Mouse (Mus musculus) CH12.LX (cell line): ENCODE measurements at regions not wholly inside any gene's neighbourhood (a gene's known extent, or its start where the extent isn't known, plus 50 kb on each side); places are given as distances from the start of the nearest gene placed in this dataset.

Source experiments
- DNase-seq: peaks from one replicate; pipeline ENCODE4 v3.0.0-alpha.2; 2013; ENCODE audit errors: extremely low read depth
- H3K27ac ChIP-seq: 2 replicates; pipeline ENCODE4 v1.5.1; 2012; ENCODE audit warnings: low read depth, mild to moderate bottlenecking, control low read depth, moderate library complexity; ENCODE audit not compliant: insufficient read depth
- H3K27me3 ChIP-seq: replicated peaks from 2 replicates; pipeline ENCODE3; 2012; ENCODE audit warnings: inconsistent platforms
- H3K36me3 ChIP-seq, 2 experiments: replicated peaks in 1 of 2; 2 replicates each; pipeline versions ENCODE3 to v1.6.1; 2012; ENCODE audit warnings: inconsistent platforms in 1 of 2, low read length in 1 of 2, mild to moderate bottlenecking in 1 of 2, mixed read lengths in 1 of 2, moderate library complexity in 1 of 2; ENCODE audit not compliant: control insufficient read depth in 1 of 2, insufficient read depth in 1 of 2
- H3K4me1 ChIP-seq, 2 experiments: 2 replicates each; pipeline ENCODE4 v1.6.1; 2012; ENCODE audit warnings: inconsistent platforms in 1 of 2, moderate library complexity in 1 of 2; ENCODE audit not compliant: insufficient read depth in 2 of 2, control insufficient read depth in 1 of 2
- H3K4me2 ChIP-seq: 2 replicates; pipeline ENCODE4 v1.6.1; 2012; ENCODE audit warnings: low read depth, mild to moderate bottlenecking, control low read depth; ENCODE audit not compliant: poor library complexity, insufficient read depth, severe bottlenecking
- H3K4me3 ChIP-seq, 3 experiments: fragments of 150-350 bp in 1 of 3; sonication (generic) in 1 of 3; replicated peaks in 1 of 3; 2 replicates each; pipeline versions ENCODE3 to v1.5.1; 2011 to 2012; ENCODE audit warnings: low read depth in 2 of 3, low read length in 2 of 3, mild to moderate bottlenecking in 2 of 3, moderate library complexity in 2 of 3, control low read depth in 1 of 3, improper control_type of control experiment in 1 of 3, inconsistent platforms in 1 of 3, mixed read lengths in 1 of 3; ENCODE audit not compliant: poor library complexity in 1 of 3
- H3K79me2 ChIP-seq: replicated peaks from 2 replicates; pipeline ENCODE4 v1.6.1; 2012; ENCODE audit warnings: mild to moderate bottlenecking, moderate library complexity; ENCODE audit not compliant: control insufficient read depth, poor library complexity, insufficient read depth, severe bottlenecking; ENCODE audit errors: extremely low read depth
- H3K9ac ChIP-seq: 2 replicates; pipeline ENCODE4 v1.6.1; 2012; ENCODE audit warnings: low read depth, mild to moderate bottlenecking, control low read depth, moderate library complexity; ENCODE audit not compliant: insufficient read depth
- H3K9me3 ChIP-seq: replicated peaks from 2 replicates; pipeline ENCODE3; 2012; ENCODE audit warnings: low read length, inconsistent platforms, mixed read lengths
- BHLHE40 ChIP-seq: IDR thresholded peaks from 2 replicates; pipeline ENCODE4 v1.6.1; 2011; ENCODE audit warnings: mild to moderate bottlenecking, low read depth, low read length, improper control_type of control experiment
- CHD1 ChIP-seq: IDR thresholded peaks from 2 replicates; pipeline ENCODE4 v1.6.1; 2012; ENCODE audit warnings: low read depth, low read length, improper control_type of control experiment, inconsistent platforms
- E2F4 ChIP-seq: IDR thresholded peaks from 2 replicates; pipeline ENCODE4 v1.6.1; 2011; ENCODE audit warnings: low read depth, low read length, improper control_type of control experiment; ENCODE audit not compliant: insufficient replicate concordance
- EP300 ChIP-seq: IDR thresholded peaks from 2 replicates; pipeline ENCODE4 v1.6.1; 2011; ENCODE audit warnings: low read length, improper control_type of control experiment
- ETS1 ChIP-seq: conservative IDR thresholded peaks from 2 replicates; pipeline ENCODE4 v1.6.1; 2012; ENCODE audit warnings: low read depth, mild to moderate bottlenecking, inconsistent platforms, low read length, improper control_type of control experiment, moderate library complexity
- KAT2A ChIP-seq: IDR thresholded peaks from 2 replicates; pipeline ENCODE4 v1.6.1; 2012; ENCODE audit warnings: low read length, improper control_type of control experiment, inconsistent platforms; ENCODE audit not compliant: insufficient replicate concordance
- MAFK ChIP-seq: IDR thresholded peaks from 2 replicates; pipeline ENCODE4 v1.6.1; 2011; ENCODE audit warnings: low read length, improper control_type of control experiment; ENCODE audit not compliant: insufficient replicate concordance
- MAX ChIP-seq: IDR thresholded peaks from 2 replicates; pipeline ENCODE4 v1.6.1; 2011; ENCODE audit warnings: low read length, improper control_type of control experiment
- MAZ ChIP-seq: IDR thresholded peaks from 2 replicates; pipeline ENCODE4 v1.6.1; 2012; ENCODE audit warnings: low read depth, mild to moderate bottlenecking, inconsistent platforms, low read length, improper control_type of control experiment, moderate library complexity
- MEF2A ChIP-seq: IDR thresholded peaks from 2 replicates; pipeline ENCODE4 v1.6.1; 2014; ENCODE audit warnings: low read depth, mild to moderate bottlenecking, inconsistent platforms, low read length, improper control_type of control experiment, borderline replicate concordance
- MXI1 ChIP-seq: IDR thresholded peaks from 2 replicates; pipeline ENCODE4 v1.6.1; 2011; ENCODE audit warnings: mild to moderate bottlenecking, low read depth, low read length, improper control_type of control experiment
- MYC ChIP-seq: IDR thresholded peaks from 2 replicates; pipeline ENCODE4 v1.6.1; 2011; ENCODE audit warnings: low read depth, mild to moderate bottlenecking, improper control_type of control experiment, low read length
- NELFE ChIP-seq: IDR thresholded peaks from 2 replicates; pipeline ENCODE4 v1.6.1; 2011; ENCODE audit warnings: low read depth, low read length, improper control_type of control experiment
- NRF1 ChIP-seq: IDR thresholded peaks from 2 replicates; pipeline ENCODE4 v1.6.1; 2014; ENCODE audit warnings: low read depth, mild to moderate bottlenecking, inconsistent platforms, low read length, improper control_type of control experiment, moderate library complexity
- PAX5 ChIP-seq: IDR thresholded peaks from 2 replicates; pipeline ENCODE4 v1.6.1; 2012; ENCODE audit warnings: low read length, inconsistent platforms, mixed read lengths
- POLR2AphosphoS2 ChIP-seq: IDR thresholded peaks from 2 replicates; pipeline ENCODE4 v1.6.1; 2011; ENCODE audit warnings: low read depth, low read length, improper control_type of control experiment
- RCOR1 ChIP-seq: conservative IDR thresholded peaks from 2 replicates; pipeline ENCODE4 v1.6.1; 2012; ENCODE audit warnings: low read depth, mild to moderate bottlenecking, inconsistent platforms, low read length, improper control_type of control experiment
- TBP ChIP-seq: conservative IDR thresholded peaks from 2 replicates; pipeline ENCODE4 v1.6.1; 2011; ENCODE audit warnings: low read depth, low read length, improper control_type of control experiment
- TCF12 ChIP-seq: IDR thresholded peaks from 2 replicates; pipeline ENCODE4 v1.6.1; 2014; ENCODE audit warnings: low read depth, mild to moderate bottlenecking, inconsistent platforms, low read length, improper control_type of control experiment
- UBTF ChIP-seq: IDR thresholded peaks from 2 replicates; pipeline ENCODE4 v1.6.1; 2012; ENCODE audit warnings: low read depth, mild to moderate bottlenecking, inconsistent platforms, low read length, improper control_type of control experiment, moderate library complexity
- USF1 ChIP-seq: IDR thresholded peaks from 2 replicates; pipeline ENCODE4 v1.6.1; 2014; ENCODE audit warnings: low read depth, mild to moderate bottlenecking, inconsistent platforms, low read length, improper control_type of control experiment
- USF2 ChIP-seq: conservative IDR thresholded peaks from 2 replicates; pipeline ENCODE4 v1.6.1; 2011; ENCODE audit warnings: low read depth, low read length, improper control_type of control experiment
- ZC3H11A ChIP-seq: IDR thresholded peaks from 2 replicates; pipeline ENCODE4 v1.6.1; 2012; ENCODE audit warnings: low read depth, mild to moderate bottlenecking, inconsistent platforms, low read length, improper control_type of control experiment
- ZKSCAN1 ChIP-seq: IDR thresholded peaks from 2 replicates; pipeline ENCODE4 v1.6.1; 2012; ENCODE audit warnings: low read depth, inconsistent platforms, low read length, improper control_type of control experiment, borderline replicate concordance
- ZMIZ1 ChIP-seq: IDR thresholded peaks from 2 replicates; pipeline ENCODE4 v1.6.1; 2012; ENCODE audit warnings: low read depth, mild to moderate bottlenecking, inconsistent platforms, low read length, improper control_type of control experiment
- dilution Hi-C: fragments of 300-500 bp; cut with MboI; formaldehyde crosslinking; loops from 2 replicates; pipeline ENCODE4 v1.14.3; 2020; ENCODE audit warnings: low sequenced_read_pairs; ENCODE audit not compliant: extremely low pct_unique_long_range_greater_than_20kb, extremely low pct_ligation_motif_present
- in situ Hi-C: fragments of 300-500 bp; cut with MboI; formaldehyde crosslinking; loops from 3 replicates; pipeline ENCODE4 v1.14.3; 2019; ENCODE audit warnings: low sequenced_read_pairs, low pct_ligation_motif_present, low pct_unique_long_range_greater_than_20kb, mixed read lengths

DNA sequence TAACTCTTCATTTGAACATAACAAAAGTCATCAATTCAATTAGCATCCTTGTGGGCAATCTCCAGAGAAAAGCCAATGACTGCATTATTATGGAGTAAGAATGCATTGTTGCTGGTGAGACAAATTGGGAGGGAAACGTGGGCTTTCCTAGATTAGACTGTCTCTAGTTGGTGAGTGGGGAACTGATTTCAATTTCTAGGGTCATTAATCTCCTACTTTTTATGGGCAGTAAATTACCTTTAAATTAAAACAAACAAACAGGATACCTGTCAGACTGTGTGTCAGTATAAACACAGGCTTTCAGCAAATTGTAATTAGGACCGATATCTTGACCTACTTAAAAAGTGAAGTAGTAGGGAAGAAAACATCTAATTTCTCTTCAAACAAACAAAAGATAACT, 307.4 kb upstream of the Tmem161b start:
- Histone ChIP-seq H3K27me3 (no peaks in the 10 kb centered on the region), H3K4me3 (no peak overlapping the region), H3K9ac (no peak overlapping the region), H3K79me2 (no peaks in the 10 kb centered on the region), H3K27ac (no peak overlapping the region), H3K4me2 (no peak overlapping the region), H3K4me1 (no peaks in the 10 kb centered on the region), H3K9me3 (peaks cover 6% of the 10 kb centered on the region), H3K36me3 (no peaks in the 10 kb centered on the region)
- dilution Hi-C loops: no loop called here
- TF ChIP-seq TBP (no peak), POLR2AphosphoS2 (no peak), NRF1 (no peak), ETS1 (no peak), PAX5 (no peak), E2F4 (no peak), MAZ (no peak), UBTF (no peak), BHLHE40 (no peak), KAT2A (no peak), RCOR1 (no peak), NELFE (no peak), ZMIZ1 (no peak), CHD1 (no peak), MAX (no peak), MXI1 (no peak), MEF2A (no peak)
- in situ Hi-C loops: no loop called here
- no peak for DNase-seq

DNA sequence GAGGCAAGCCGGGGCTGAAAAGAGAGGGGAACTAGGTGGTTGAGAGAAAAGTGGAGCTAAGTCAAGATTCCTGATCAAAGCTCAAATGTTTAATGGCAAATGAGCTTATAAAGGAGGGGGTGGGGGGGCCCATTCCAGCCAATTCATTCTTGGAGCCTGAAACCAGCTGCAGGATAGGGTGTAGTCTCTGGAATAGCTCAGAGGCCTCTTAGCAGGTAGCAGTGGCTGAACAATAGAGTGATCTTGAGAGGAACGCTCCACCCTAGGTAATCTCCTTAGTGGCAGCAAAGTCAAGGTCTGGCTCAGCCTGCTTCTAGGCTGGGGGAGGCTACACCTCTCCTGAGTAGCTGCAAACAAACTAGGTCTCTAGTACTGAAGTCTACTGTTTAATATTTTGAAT, 289.3 kb upstream of the Tmem161b start:
- in situ Hi-C loops (no loop called here), dilution Hi-C loops (no loop called here)
- Histone ChIP-seq H3K36me3 (no peaks in the 10 kb centered on the region), H3K4me2 (no peak overlapping the region), H3K27ac (no peak overlapping the region), H3K27me3 (no peaks in the 10 kb centered on the region), H3K9me3 (no peaks in the 10 kb centered on the region), H3K79me2 (no peaks in the 10 kb centered on the region), H3K4me1 (no peaks in the 10 kb centered on the region), H3K4me3 (no peak overlapping the region), H3K9ac (no peak overlapping the region)
- TF ChIP-seq ZC3H11A (no peak), KAT2A (no peak), MAFK (no peak), ZKSCAN1 (no peak), USF1 (no peak), MAX (no peak), TCF12 (no peak), CHD1 (no peak), USF2 (no peak), MEF2A (no peak), EP300 (no peak), MXI1 (no peak), TBP (no peak), MYC (no peak), E2F4 (no peak), NELFE (no peak), BHLHE40 (no peak)
- DNase-seq: no peak
